ENCODE assay signal across 26 mouse cellular contexts in genomic region chr19:10329033-10329432, GRCm38 (mm10). TPM values are rescaled to one million over a fixed set of nuclear protein-coding genes. Genes with fewer than 3 reads are reported as not detected.
"Had no signal": no experiment of that assay in that cellular context is flagged by ENCODE, and none has a peak within 500 bp of the region (broad histone marks: within the 10 kb centered on the region; RNA-seq: fewer than 3 reads in every experiment).

No protein-coding gene starts in this region.

- H3K4me1 ChIP-seq: heart, embryonic 10.5 days; heart, embryonic 12.5 days; hindbrain, embryonic 10.5 days; hindbrain, embryonic 12.5 days; liver, embryonic 12.5 days had no signal

- ATAC-seq: hindbrain, embryonic 16.5 days; inflammation-experienced regulatory T-cells, adult 6 months; intestine, embryonic 15.5 days; intestine, postnatal 0 days; liver, embryonic 12.5 days had no signal

- DNase-seq: gastrocnemius, postnatal 25 days; heart, postnatal 10 days; heart, postnatal 4 days; kidney, adult 18-20 months; kidney, adult 8-10 months; kidney, postnatal 10 days; kidney, postnatal 25 days; kidney, postnatal 4 days; liver had no signal

- H3K4me3 ChIP-seq: heart, adult 2 months; heart, embryonic 10.5 days; heart, embryonic 12.5 days; hindbrain, embryonic 10.5 days; hindbrain, embryonic 12.5 days; intestine, embryonic 15.5 days; layer of hippocampus, adult 2 months; left cerebral cortex, adult 2 months; limb, embryonic 10.5 days; limb, embryonic 12.5 days; liver, embryonic 12.5 days had no signal

- H3K9me3 ChIP-seq: heart, embryonic 10.5 days; heart, embryonic 12.5 days; hindbrain, embryonic 10.5 days; hindbrain, embryonic 12.5 days; intestine, embryonic 15.5 days; limb, embryonic 10.5 days; limb, embryonic 12.5 days; liver, embryonic 12.5 days had no signal

- H3K4me2 ChIP-seq: heart, embryonic 12.5 days; hindbrain, embryonic 12.5 days; hindbrain, embryonic 14.5 days; intestine, embryonic 15.5 days; limb, embryonic 12.5 days; liver, embryonic 12.5 days had no signal

- H3K9ac ChIP-seq: heart, embryonic 12.5 days; hindbrain, embryonic 12.5 days; hindbrain, embryonic 14.5 days; intestine, embryonic 15.5 days; limb, embryonic 12.5 days; liver, embryonic 12.5 days; liver, embryonic 14.5 days had no signal

- H3K27ac ChIP-seq: heart, adult 2 months; heart, embryonic 10.5 days; hindbrain, embryonic 10.5 days; hindbrain, embryonic 12.5 days; hindbrain, embryonic 14.5 days; intestine, embryonic 15.5 days; layer of hippocampus, adult 2 months; left cerebral cortex, adult 2 months; limb, embryonic 10.5 days; limb, embryonic 12.5 days; liver, embryonic 12.5 days; liver, embryonic 14.5 days had no signal

- H3K27me3 ChIP-seq: hindbrain, embryonic 12.5 days; intestine, embryonic 15.5 days; liver, embryonic 12.5 days had no signal

- H3K36me3 ChIP-seq: heart, embryonic 10.5 days; heart, embryonic 12.5 days; hindbrain, embryonic 10.5 days; hindbrain, embryonic 12.5 days; intestine, embryonic 15.5 days; limb, embryonic 10.5 days; limb, embryonic 12.5 days; liver, embryonic 12.5 days had no signal

RNA-seq across cellular contexts. Expression of gene Syt7, which starts 59.9 kb away (rescaled TPM):
- total RNA-seq: granulocyte monocyte progenitor cell, adult 5-6 weeks had no signal
